Mouse (Mus musculus): ENCODE data around the gene Gdpd1. TPM values are rescaled to one million over a fixed set of nuclear protein-coding genes. Genes with fewer than 3 reads are reported as not detected.

The Gdpd1 gene
- polyA plus RNA-seq, 1 experiment = 61.1 TPM

DNA sequence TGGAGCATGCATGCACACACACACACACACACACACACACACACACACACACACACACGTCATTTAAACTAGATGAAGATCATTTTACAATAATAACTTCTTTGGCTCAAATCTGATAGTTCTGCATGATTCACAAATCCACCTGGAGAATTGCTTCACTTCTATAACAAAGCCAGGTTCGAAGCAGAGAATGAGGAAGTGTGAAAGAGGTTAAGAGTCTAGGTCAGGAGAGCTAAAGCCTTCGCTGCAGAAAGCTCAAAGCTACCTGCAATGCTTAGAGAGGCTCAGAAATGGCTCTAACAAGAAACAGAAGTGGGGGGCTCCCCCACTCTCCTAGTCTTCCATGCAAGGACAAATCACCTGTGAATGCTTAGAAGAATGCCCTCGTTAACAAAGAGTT, 55.8 kb downstream of the Gdpd1 start:
- H3K27ac ChIP-seq (ENCODE audit: insufficient read depth, low read depth, low read length) = no peak overlapping the region
- H3K4me3 ChIP-seq (ENCODE audit: low read depth, low read length) = no peak overlapping the region
- 45% methylated on average over 4 of the region's 4 CpGs for WGBS
- TF ChIP-seq CTCF (IDR thresholded peaks at IDR 0.05; ENCODE audit: extremely low read depth, insufficient read length, insufficient replicate concordance, low read depth, low read length) (no peak), POLR2A (IDR thresholded peaks at IDR 0.05; ENCODE audit: low read depth, low read length) (no peak)
- no peaks in the 10 kb centered on the region for H3K27me3 ChIP-seq (ENCODE audit: control insufficient read depth, insufficient read depth, low read length)
- H3K4me1 ChIP-seq (ENCODE audit: control insufficient read depth, insufficient read depth, insufficient read length, low read length) = no peaks in the 10 kb centered on the region; the same call in 1 of the 2 replicates
- no peaks in the 10 kb centered on the region for H3K36me3 ChIP-seq (ENCODE audit: control insufficient read depth, insufficient read depth, low read length)

DNA sequence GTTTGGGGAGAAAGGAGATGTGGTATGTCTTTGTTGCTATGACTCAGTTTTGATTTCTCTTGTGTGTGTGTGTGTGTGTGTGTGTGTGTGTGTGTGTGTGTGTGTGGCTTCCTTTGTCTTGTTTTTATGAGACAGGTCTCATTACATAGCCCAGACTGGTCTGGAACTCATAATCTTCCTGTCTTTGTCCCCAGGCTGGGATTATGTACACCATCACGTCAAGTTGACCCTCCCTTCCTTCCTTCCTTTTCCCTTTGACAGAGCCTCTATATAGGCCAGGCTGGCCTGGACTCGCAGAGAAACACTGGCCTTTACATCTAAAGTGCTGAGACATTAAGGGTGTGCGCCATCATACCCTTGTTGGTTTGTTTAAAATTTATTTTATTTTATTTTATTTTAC, 58.2 kb downstream of the Gdpd1 start:
- H3K36me3 ChIP-seq (ENCODE audit: control insufficient read depth, insufficient read depth, low read length) = no peaks in the 10 kb centered on the region
- H3K27ac ChIP-seq (ENCODE audit: insufficient read depth, low read depth, low read length) = no peak overlapping the region
- no peak overlapping the region for H3K4me3 ChIP-seq (ENCODE audit: low read depth, low read length)
- no peaks in the 10 kb centered on the region for H3K27me3 ChIP-seq (ENCODE audit: control insufficient read depth, insufficient read depth, low read length)
- no peaks in the 10 kb centered on the region for H3K4me1 ChIP-seq (ENCODE audit: control insufficient read depth, insufficient read depth, insufficient read length, low read length)
- TF ChIP-seq POLR2A (IDR thresholded peaks at IDR 0.05; ENCODE audit: low read depth, low read length) (no peak), CTCF (IDR thresholded peaks at IDR 0.05; ENCODE audit: extremely low read depth, insufficient read length, insufficient replicate concordance, low read depth, low read length) (no peak)
- 86% methylated on average over 3 of the region's 3 CpGs for WGBS

DNA sequence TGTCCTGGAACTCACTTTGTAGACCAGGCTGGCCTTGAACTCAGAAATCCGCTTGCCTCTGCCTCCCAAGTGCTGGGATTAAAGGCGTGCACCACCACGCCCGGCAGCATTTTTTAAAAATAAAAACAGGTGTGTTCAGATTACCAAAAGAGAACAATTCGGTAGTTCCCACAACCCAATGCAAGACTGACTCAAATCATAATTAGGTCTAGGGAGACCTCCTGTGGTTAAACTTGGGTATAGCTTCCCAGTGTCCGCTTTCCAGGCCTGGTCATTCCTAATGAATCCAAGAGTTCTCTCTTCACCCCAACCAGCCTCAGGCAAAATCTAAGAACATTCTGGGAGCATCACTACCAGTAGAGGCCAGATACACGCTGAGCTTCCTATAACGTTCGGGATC, 63.4 kb downstream of the Gdpd1 start:
- Histone ChIP-seq H3K36me3 (ENCODE audit: control insufficient read depth, insufficient read depth, low read length) (no peaks in the 10 kb centered on the region), H3K27ac (ENCODE audit: insufficient read depth, low read depth, low read length) (no peak overlapping the region), H3K4me3 (ENCODE audit: low read depth, low read length) (no peak overlapping the region), H3K27me3 (ENCODE audit: control insufficient read depth, insufficient read depth, low read length) (no peaks in the 10 kb centered on the region), H3K4me1 (ENCODE audit: control insufficient read depth, insufficient read depth, insufficient read length, low read length) (no peaks in the 10 kb centered on the region)
- 16% methylated on average over 9 of the region's 9 CpGs for WGBS
- no peak for TF ChIP-seq POLR2A (IDR thresholded peaks at IDR 0.05; ENCODE audit: low read depth, low read length)
- no peak for TF ChIP-seq CTCF (IDR thresholded peaks at IDR 0.05; ENCODE audit: extremely low read depth, insufficient read length, insufficient replicate concordance, low read depth, low read length)

DNA sequence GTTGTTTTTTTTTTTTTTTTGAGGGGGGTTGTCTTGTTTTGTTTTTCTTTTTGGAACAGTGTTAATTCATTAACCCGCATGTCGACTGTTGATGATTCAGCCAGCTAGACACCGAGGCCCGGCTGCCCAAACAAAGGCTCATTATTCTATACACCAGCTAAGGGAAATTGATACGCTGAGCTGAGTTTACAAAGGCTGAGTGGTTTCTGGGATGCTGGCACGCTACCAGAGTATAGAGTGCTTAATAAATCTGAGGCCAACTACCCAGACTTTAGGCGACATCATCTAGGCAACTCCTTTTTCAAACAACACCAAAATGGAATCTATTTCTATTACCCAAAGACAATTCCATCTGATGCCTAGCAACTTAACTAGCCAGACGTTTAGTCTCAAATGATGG, 66.5 kb downstream of the Gdpd1 start:
- no peaks in the 10 kb centered on the region for H3K27me3 ChIP-seq (ENCODE audit: control insufficient read depth, insufficient read depth, low read length)
- no peak overlapping the region for H3K4me3 ChIP-seq (ENCODE audit: low read depth, low read length)
- H3K4me1 ChIP-seq (ENCODE audit: control insufficient read depth, insufficient read depth, insufficient read length, low read length) = peaks cover 5% of the 10 kb centered on the region; the same call in 1 of the 2 replicates
- no peaks in the 10 kb centered on the region for H3K36me3 ChIP-seq (ENCODE audit: control insufficient read depth, insufficient read depth, low read length)
- TF ChIP-seq POLR2A (IDR thresholded peaks at IDR 0.05; ENCODE audit: low read depth, low read length) = no peak
- TF ChIP-seq CTCF (IDR thresholded peaks at IDR 0.05; ENCODE audit: extremely low read depth, insufficient read length, insufficient replicate concordance, low read depth, low read length) = no peak
- WGBS = 14% methylated on average over 8 of the region's 8 CpGs
- no peak overlapping the region for H3K27ac ChIP-seq (ENCODE audit: insufficient read depth, low read depth, low read length)

DNA sequence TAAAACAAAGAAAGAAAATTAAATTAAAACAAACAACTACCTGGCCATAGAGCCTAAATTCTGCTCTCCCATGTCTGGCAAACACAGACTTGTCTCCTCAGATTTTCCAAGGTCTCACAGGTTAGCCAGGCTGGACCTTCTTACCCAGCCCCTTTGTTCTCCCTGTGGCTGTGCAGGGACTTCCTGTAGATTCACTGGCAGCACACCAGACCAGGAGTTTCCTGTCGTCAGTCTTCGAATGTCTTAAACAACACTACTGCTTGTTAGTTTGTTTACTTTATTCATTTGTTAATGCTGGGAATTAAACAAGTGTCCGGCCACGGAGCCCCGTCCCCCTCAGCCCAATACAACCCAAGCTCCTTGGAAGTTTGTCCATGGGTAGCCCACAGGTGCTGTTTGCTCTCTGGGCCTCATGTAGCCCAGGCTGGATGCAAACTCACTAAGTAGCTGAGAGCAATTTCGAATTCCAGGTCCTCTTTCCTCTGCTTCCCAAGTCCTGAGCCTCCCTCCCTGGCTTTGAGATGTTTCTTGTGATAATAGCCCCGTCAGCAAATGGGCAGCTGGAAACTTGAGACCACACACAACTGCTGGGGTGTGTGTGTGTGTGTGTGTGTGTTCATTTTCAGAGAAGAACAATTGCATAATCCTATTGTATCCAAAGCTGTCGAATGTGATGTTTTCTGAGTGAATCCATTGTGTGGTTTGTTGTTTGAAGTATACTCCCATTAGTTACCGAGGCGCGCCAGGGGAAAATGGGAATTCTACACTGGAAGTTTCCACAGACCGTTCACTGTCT, 68.7 kb downstream of the Gdpd1 start:
- WGBS = 65% methylated on average over 12 of the region's 12 CpGs
- no peak overlapping the region for H3K27ac ChIP-seq (ENCODE audit: insufficient read depth, low read depth, low read length)
- TF ChIP-seq CTCF (IDR thresholded peaks at IDR 0.05; ENCODE audit: extremely low read depth, insufficient read length, insufficient replicate concordance, low read depth, low read length) (no peak), POLR2A (IDR thresholded peaks at IDR 0.05; ENCODE audit: low read depth, low read length) (no peak)

DNA sequence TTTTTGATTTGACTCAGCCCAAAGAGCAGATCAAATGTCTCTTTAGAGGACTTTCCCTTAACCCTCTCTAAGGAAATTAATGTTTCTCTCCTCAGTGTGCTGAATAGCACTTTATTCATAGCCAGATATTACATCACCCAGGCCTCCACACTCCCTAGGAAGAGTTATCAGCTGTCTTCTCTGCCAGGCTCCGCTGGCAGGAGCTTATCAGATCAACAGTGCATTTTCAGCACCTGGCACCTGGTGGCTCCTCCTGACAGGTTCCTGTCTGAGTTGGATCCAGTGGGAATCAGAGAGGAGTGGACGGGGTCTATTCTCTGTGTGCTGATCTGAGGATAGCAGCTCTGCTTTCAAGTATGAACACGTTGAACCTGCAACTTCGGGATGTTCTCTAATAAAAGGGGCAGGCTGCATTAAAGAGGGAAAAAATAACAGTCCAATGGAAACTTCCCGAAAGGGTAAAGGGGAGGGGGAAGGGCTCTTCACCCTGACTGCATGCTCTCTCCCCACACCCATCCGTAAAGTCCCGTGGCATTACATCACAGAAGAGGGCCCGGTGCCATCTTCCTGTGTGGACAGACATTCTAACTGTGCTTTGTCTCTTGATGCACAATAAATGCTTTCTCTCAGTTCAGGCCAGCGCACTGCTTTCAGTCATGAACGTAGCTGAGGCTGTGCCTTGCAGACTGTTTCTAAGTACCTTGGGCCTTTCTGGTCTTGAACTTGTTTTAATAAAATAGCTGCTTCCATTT, 71.6 kb downstream of the Gdpd1 start:
- no peak for TF ChIP-seq POLR2A (IDR thresholded peaks at IDR 0.05; ENCODE audit: low read depth, low read length)
- peak; percentile 4; the same call in 1 of the 2 replicates for TF ChIP-seq CTCF (IDR thresholded peaks at IDR 0.05; ENCODE audit: extremely low read depth, insufficient read length, insufficient replicate concordance, low read depth, low read length)
- WGBS = 27% methylated on average over 10 of the region's 10 CpGs
- Histone ChIP-seq H3K27ac (ENCODE audit: insufficient read depth, low read depth, low read length) (peak overlapping the region; percentile 51), H3K4me1 (ENCODE audit: control insufficient read depth, insufficient read depth, insufficient read length, low read length) (peaks cover 6% of the 10 kb centered on the region; the same call in 1 of the 2 replicates), H3K27me3 (ENCODE audit: control insufficient read depth, insufficient read depth, low read length) (no peaks in the 10 kb centered on the region), H3K4me3 (ENCODE audit: low read depth, low read length) (no peak overlapping the region), H3K36me3 (ENCODE audit: control insufficient read depth, insufficient read depth, low read length) (no peaks in the 10 kb centered on the region)

More for the DNA sequence above, 68.7 kb downstream of the Gdpd1 start:
- Histone ChIP-seq H3K4me1 (ENCODE audit: control insufficient read depth, insufficient read depth, insufficient read length, low read length) (peaks cover 6% of the 10 kb centered on the region; the same call in 1 of the 2 replicates), H3K36me3 (ENCODE audit: control insufficient read depth, insufficient read depth, low read length) (no peaks in the 10 kb centered on the region), H3K4me3 (ENCODE audit: low read depth, low read length) (no peak overlapping the region), H3K27me3 (ENCODE audit: control insufficient read depth, insufficient read depth, low read length) (no peaks in the 10 kb centered on the region)

DNA sequence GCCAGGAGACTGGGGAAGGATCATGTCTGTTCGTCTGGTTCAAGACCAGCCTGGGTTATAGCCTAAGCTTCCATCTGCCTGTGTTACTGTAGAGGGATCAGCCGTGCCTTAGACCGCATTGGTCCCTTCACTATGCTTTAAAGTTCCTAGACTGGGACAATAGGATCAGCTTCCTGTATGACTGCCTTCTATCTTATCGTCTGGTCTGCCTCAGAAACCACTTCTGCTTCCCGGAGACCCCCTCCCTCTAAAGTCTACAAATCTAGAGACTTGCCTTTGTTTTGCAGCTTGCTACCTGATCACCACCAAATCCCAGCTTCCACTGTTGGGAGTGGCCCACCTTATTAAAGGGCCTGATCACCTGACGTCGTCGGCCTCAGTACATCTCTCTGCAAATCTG, 72.6 kb downstream of the Gdpd1 start:
- H3K4me3 ChIP-seq (ENCODE audit: low read depth, low read length) = no peak overlapping the region
- H3K36me3 ChIP-seq (ENCODE audit: control insufficient read depth, insufficient read depth, low read length) = no peaks in the 10 kb centered on the region
- WGBS = 74% methylated on average over 8 of the region's 8 CpGs
- no peak overlapping the region for H3K27ac ChIP-seq (ENCODE audit: insufficient read depth, low read depth, low read length)
- H3K4me1 ChIP-seq (ENCODE audit: control insufficient read depth, insufficient read depth, insufficient read length, low read length) = peaks cover 6% of the 10 kb centered on the region; the same call in 1 of the 2 replicates
- TF ChIP-seq POLR2A (IDR thresholded peaks at IDR 0.05; ENCODE audit: low read depth, low read length) = no peak
- no peak for TF ChIP-seq CTCF (IDR thresholded peaks at IDR 0.05; ENCODE audit: extremely low read depth, insufficient read length, insufficient replicate concordance, low read depth, low read length)
- H3K27me3 ChIP-seq (ENCODE audit: control insufficient read depth, insufficient read depth, low read length) = no peaks in the 10 kb centered on the region
